Mouse (Mus musculus) midbrain, embryonic 15.5 days (tissue): ENCODE measurements at regions not wholly inside any gene's neighbourhood (a gene's known extent, or its start where the extent isn't known, plus 50 kb on each side); places are given as distances from the start of the nearest gene placed in this dataset.
"Not testable (repeated sequence)": the region's sequence is repeated elsewhere in the genome, so short reads cannot be mapped to it uniquely, and the experiment has no call there.

ENCODE experiments used
- ATAC-seq: fragments of 200-750 bp; cut with Nextera tagmentation; replicated peaks from 2 replicates; pipeline ENCODE4 v1.8.0; 2017; ENCODE audit warnings: moderate TSS enrichment
- H3K27ac ChIP-seq: fragments of 300-500 bp; sonication (generic); 2 replicates; pipeline ENCODE4 v1.5.1; 2015; ENCODE audit warnings: mild to moderate bottlenecking, inconsistent platforms
- H3K27me3 ChIP-seq: fragments of 300-500 bp; sonication (generic); replicated peaks from 2 replicates; pipeline ENCODE4 v1.6.1; 2015; ENCODE audit warnings: inconsistent platforms
- H3K36me3 ChIP-seq: fragments of 300-500 bp; sonication (generic); replicated peaks from 2 replicates; pipeline ENCODE4 v1.6.1; 2015; ENCODE audit warnings: inconsistent platforms
- H3K4me1 ChIP-seq: fragments of 300-500 bp; sonication (generic); 2 replicates; pipeline ENCODE4 v1.6.1; 2015; ENCODE audit warnings: inconsistent platforms
- H3K4me2 ChIP-seq: fragments of 300-500 bp; sonication (generic); 2 replicates; pipeline ENCODE4 v1.6.1; 2015; ENCODE audit warnings: inconsistent platforms, mild to moderate bottlenecking, moderate library complexity
- H3K4me3 ChIP-seq: fragments of 300-500 bp; sonication (generic); 2 replicates; pipeline ENCODE4 v1.5.1; 2015; ENCODE audit warnings: mild to moderate bottlenecking, inconsistent platforms
- H3K9ac ChIP-seq: fragments of 300-500 bp; sonication (generic); 2 replicates; pipeline ENCODE4 v1.6.1; 2015; ENCODE audit warnings: mild to moderate bottlenecking, inconsistent platforms
- H3K9me3 ChIP-seq: fragments of 300-500 bp; sonication (generic); 2 replicates; pipeline ENCODE4 v1.6.1; 2016; ENCODE audit warnings: inconsistent platforms
- WGBS: fragments of 180-500 bp; shearing (Covaris S2); methylation state at CpG from one replicate; pipeline ENCODE4 v1.1.7; 2015; ENCODE audit warnings: mixed read lengths; 5-methylcytosine and 5-hydroxymethylcytosine counted together

DNA sequence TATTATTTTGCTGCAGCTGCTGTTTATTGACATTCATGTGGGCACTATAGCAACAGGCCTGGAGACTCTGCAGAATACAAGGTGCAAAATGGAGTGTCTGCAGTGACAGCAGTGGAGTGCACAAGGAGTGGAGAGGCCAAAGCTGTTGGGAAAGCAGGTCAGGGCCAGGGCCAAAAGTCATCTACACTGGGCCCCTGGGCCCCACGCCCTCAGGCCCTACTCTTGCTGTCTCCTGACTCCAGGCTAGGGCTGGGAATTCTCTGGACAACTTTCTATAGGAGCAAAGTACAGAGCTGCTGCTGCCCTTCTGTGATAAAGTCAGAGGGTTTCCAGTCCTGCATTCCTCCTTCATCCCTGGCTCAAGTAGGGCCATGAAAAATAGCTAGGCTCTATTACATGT, 1164.9 kb upstream of the Rag2 start:
- not testable (repeated sequence) for H3K9ac ChIP-seq, H3K9me3 ChIP-seq

GRCm38 (mm10) chr2:100486229-100486628, 1138.3 kb upstream of the Rag2 start:
- not testable (repeated sequence) for ATAC-seq, H3K9me3 ChIP-seq, H3K27ac ChIP-seq, H3K36me3 ChIP-seq, H3K27me3 ChIP-seq, H3K4me1 ChIP-seq, H3K4me3 ChIP-seq, H3K4me2 ChIP-seq, H3K9ac ChIP-seq
- whole genome bisulfite sequencing: no CpG with 5 or more reads among the region's 3 CpGs

More for the DNA sequence above, 1164.9 kb upstream of the Rag2 start:
- not testable (repeated sequence) for H3K4me1 ChIP-seq, H3K27me3 ChIP-seq, H3K4me2 ChIP-seq, H3K36me3 ChIP-seq, ATAC-seq, H3K27ac ChIP-seq, H3K4me3 ChIP-seq
- whole genome bisulfite sequencing: no CpG with 5 or more reads among the region's 1 CpGs

- not testable (repeated sequence) for H3K4me1 ChIP-seq, H3K4me2 ChIP-seq, ATAC-seq, H3K9me3 ChIP-seq, H3K27ac ChIP-seq, H3K9ac ChIP-seq, H3K36me3 ChIP-seq, H3K4me3 ChIP-seq, H3K27me3 ChIP-seq
- WGBS: no CpG with 5 or more reads among the region's 1 CpGs
Measured at GRCm38 (mm10) chr2:100505114-100505513, 1119.4 kb upstream of the Rag2 start.
